In the genomic region with DNA sequence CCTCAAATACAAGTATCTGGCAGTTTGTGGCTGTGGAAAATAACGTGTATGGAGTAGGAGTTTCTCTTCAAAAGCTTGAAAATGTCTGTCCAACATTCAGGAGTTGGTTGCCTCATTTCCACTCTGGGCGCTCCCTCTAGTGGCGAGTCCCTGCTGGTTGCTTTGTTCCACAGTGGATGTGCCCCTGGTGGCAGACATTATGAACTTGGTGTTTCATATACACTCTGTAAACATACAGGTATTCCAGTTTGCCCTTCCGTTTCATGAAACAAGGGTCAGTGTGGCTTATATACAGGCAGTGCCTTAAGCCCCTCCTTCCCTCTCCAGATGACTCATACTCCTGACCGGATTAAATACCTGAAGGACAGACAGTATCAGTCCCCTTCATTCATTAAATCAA, we compare ENCODE assay signal across 1 mouse cellular context.
A peak's percentile ranks its signal among the peaks of the same experiment; 100 is the strongest.
TF ChIP-seq lines count a peak whose summit lies in the region.

No protein-coding gene starts in this region.

TF ChIP-seq in CH12.LX, 34 proteins besides CTCF, POLR2A, EP300 and RAD21:
- TF ChIP-seq RCOR1 (conservative IDR thresholded peaks at IDR 0.05; ENCODE audit: low read depth, low read length), result no peak
- TF ChIP-seq ZC3H11A (IDR thresholded peaks at IDR 0.05; ENCODE audit: low read depth, low read length), result peak; percentile 25; the same call in 1 of the 2 replicates
- TF ChIP-seq SMC3 (IDR thresholded peaks at IDR 0.05; ENCODE audit: low read depth, low read length), result peak; percentile 90
- no peak for TF ChIP-seq GABPA (IDR thresholded peaks at IDR 0.05; ENCODE audit: insufficient replicate concordance, low read depth, low read length)
- peak; percentile 89; the same call in 1 of the 2 replicates for TF ChIP-seq MYC (IDR thresholded peaks at IDR 0.05; ENCODE audit: low read depth, low read length)
- TF ChIP-seq JUND (conservative IDR thresholded peaks at IDR 0.05; ENCODE audit: low read depth, low read length), result peak; percentile 43
- peak; percentile 85; the same call in 1 of the 2 replicates for TF ChIP-seq NELFE (IDR thresholded peaks at IDR 0.05; ENCODE audit: low read depth, low read length)
- 0 out of 2 replicates have a peak, but pooled peaks have one; percentile 31 for TF ChIP-seq IRF4 (IDR thresholded peaks at IDR 0.05; ENCODE audit: low read depth, low read length)
- no peak for TF ChIP-seq SIN3A (IDR thresholded peaks at IDR 0.05; ENCODE audit: low read length)
- no peak for TF ChIP-seq ZNF384 (IDR thresholded peaks at IDR 0.05; ENCODE audit: low read depth, low read length)
TF ChIP-seq in CH12.LX: peak in this region for 6.
